Mouse (Mus musculus) spleen, adult 12 weeks (tissue): ENCODE results near the gene Polr2l.

ENCODE experiments used
- DNase-seq: peaks from one replicate; pipeline ENCODE4 v3.0.0; 2022; ENCODE audit warnings: low spot score

Polr2l gene

GRCm38 (mm10) chr7:141484186-141485120, 9.5 kb upstream of the Polr2l start:
- DNase-seq, result no peak

GRCm38 (mm10) chr7:141483114-141483653, 8.3 kb upstream of the Polr2l start:
- no peak for DNase-seq

GRCm38 (mm10) chr7:141482531-141483024, 7.6 kb upstream of the Polr2l start:
- no peak for DNase-seq

DNA sequence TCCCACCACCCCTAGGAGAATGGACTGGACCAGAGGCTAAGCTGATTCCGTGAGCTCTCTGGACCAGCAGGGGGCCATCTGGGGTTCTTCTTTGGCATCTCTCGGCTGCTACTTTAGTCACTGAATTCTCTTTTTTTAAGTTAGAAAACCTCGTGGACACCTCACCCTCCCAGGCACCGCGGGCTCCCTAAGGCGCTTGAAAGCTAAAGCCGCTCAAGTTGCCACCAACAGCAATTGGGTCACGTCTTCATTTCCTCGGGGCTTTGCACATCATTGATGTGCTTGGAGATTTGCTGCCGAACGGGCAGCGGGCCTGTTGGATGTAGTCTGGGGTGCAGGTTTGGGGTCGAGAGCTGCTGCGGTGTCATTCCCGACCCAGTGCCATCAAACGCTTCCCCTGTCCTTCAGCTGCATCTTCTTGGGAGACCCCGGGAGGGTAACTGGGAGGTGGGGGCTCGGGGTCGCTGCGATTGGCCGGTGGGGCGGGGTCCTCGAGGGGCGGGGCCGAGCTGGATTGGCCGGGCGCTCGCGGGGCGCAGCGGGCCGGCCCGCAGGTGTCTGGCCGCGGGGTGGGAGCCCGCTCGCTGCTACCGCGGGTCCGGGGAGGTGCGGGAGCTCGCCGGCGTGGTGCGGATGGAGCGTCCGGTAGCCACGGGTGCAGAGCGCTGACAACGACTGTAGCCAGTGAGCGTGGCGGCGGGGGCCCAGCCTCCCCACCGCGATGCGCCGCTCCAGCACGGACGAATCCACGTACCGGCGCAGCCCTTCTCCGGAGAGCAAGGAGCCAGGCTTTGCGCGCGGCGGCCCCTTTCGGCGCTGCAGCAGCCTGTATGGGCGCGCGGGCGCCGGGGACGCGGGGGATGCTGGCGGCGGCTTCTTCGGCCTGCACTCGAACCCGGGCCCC, 6.8 kb upstream of the Polr2l start:
- no peak for DNase-seq

DNA sequence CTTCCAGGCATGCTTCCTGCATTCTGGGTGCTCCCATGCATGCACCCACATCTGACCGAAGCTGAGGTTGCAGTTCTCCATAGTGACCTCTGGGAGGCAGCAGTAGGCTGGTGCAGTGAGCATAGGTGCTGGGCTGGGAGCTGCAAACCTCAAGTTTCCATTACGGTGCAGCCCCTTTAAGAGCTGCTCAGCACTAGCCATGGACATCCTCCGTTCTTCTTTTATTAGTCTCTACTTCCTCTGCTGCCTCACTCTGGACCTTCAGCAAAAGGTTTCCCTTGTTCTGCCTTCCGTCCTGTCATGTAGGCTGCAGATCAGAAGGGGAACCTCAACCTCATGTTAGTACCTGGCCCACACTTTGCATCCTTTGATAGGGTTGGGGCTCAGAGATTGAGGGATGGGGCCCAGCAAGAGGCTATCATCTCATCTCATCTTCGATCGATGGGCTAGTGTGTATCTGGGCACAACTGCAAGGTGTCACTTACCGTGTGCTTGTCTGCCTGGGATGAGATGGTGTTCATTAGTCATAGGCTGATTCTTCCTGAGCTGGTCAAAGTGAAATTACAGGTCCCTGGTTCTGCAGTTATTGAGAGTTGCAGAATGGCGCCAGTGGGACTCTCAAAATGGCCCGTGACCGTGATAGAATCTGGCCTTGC, 6.0 kb upstream of the Polr2l start:
- DNase-seq, result peak; percentile 67

DNA sequence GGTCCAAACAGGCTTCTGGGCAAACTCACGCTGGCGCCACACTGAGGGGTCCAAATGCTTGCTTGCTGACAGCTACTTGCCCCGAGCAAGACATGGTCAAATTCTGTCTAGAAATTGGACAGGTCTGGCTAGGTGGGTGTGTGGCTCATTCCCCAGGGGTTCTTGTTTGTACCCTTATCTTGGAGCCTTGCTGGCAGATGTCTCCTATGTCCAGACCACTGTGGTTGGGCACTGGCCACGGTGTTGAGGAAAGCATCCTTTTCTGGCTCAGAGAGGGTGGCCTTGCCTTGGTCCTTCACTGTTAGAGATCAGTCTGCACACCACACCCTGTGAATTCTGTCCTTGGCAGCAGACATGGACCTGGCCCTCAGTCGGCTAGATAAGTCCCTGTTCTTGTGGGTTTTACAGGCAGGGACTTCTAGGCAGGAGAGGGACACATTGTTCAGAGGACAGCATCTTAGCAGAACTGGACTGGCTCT, 3.4 kb upstream of the Polr2l start:
- no peak for DNase-seq

- DNase-seq, result no peak
Observed at GRCm38 (mm10) chr7:141477578-141478269, 2.8 kb upstream of the Polr2l start.

DNA sequence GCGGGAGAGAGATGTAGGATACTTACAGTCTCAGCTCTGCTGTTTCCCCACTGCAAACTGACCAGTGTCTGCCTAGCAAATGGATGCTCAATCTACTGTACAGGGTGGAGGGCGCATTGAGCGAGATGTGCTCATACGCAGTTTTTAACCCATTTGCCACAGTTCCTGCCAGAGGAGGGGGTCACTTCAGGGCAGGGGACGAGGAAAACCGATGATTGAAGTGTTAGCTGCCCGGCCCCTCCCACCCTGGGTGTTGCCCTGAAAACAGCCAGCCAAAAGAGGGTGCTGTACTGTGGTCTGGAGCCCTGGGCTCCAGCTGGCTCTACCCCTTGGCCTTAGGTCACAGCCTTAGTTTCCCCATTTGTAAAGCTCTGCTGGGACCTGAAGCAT, 2.0 kb upstream of the Polr2l start:
- no peak for DNase-seq

- DNase-seq, result no peak
Observed at GRCm38 (mm10) chr7:141476226-141476980, 1.5 kb upstream of the Polr2l start.

- no peak for DNase-seq
Observed at GRCm38 (mm10) chr7:141475805-141476158, 850 bp upstream of the Polr2l start.

DNA sequence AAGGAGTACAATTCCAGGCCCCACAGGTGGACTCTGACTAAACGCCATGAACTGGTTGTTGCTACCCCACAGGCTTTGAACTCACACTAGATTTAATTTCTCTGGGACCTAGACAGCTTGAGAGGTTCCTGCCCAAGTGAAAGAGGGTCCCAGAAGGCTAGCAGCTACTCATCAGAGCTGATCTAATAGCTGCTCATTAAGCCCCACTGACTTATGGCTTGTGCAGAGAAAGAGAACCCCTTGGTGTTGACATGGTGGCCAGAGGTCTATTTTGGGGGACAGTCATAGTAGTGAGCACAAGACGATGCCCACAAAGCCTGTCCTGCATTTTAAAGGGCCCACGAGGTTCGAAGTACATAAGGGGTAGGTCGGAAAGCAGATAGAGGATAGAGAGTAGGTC, 772 bp downstream of the Polr2l start:
- no peak for DNase-seq

GRCm38 (mm10) chr7:141472763-141473162, 2.2 kb downstream of the Polr2l start:
- DNase-seq, result no peak

DNA sequence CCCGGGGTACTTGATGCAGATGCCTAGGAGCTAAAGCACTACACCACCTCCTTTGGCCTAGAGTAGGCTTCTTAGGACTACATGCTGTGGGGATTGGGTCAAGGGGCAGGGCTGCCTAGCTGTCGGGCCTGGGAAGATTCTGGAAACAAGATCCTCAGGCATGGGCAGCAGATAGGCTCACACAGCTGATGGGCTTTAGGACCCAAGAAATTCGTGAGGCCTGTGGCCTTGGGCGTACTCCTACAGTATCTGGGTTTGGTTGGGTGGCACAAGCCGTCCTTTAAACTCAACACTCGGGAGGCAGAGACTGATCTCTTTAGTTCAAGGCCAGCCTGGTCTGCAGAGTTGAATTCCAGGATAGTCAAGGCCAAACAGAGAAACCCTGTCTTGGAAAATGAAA, 2.7 kb downstream of the Polr2l start:
- DNase-seq, result no peak

DNA sequence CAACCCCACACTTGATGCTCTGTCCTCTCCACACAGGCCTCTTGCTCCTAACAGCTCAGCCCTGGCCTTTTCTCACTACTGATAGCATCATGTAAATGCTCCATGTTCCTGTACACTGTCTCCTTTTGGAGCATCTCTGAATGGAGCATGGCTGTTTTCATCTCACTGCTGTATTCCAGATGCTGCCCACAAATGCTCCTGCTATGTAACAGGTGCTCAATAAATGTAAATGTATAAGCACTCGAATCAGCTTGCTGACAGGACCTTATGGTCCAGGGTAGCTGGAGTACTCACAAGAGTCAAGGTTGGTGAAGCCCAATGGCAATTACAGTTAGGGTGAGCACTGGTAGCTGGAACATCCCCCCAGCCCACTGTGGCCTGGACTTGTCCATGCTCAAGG, 3.7 kb downstream of the Polr2l start:
- no peak for DNase-seq

GRCm38 (mm10) chr7:141470637-141470944, 4.3 kb downstream of the Polr2l start:
- no peak for DNase-seq

- DNase-seq, result no peak
Observed at GRCm38 (mm10) chr7:141469901-141470636, 4.9 kb downstream of the Polr2l start.

DNA sequence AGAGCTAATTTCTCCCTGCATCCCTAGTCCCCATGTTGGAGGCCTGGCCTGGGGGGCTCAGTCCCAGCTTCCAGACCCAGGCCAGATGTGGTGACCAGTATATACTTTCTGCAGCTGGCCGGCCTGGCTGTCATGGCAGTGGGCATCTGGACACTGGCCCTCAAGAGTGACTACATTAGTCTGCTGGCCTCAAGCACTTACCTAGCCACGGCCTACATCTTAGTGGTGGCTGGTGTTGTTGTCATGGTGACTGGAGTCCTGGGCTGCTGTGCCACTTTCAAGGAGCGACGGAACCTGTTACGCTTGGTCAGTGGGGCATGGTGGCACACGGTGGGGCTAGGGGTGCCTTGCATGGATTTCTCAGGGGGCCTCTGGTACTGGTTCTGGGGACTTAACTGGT, 5.6 kb downstream of the Polr2l start:
- no peak for DNase-seq

DNA sequence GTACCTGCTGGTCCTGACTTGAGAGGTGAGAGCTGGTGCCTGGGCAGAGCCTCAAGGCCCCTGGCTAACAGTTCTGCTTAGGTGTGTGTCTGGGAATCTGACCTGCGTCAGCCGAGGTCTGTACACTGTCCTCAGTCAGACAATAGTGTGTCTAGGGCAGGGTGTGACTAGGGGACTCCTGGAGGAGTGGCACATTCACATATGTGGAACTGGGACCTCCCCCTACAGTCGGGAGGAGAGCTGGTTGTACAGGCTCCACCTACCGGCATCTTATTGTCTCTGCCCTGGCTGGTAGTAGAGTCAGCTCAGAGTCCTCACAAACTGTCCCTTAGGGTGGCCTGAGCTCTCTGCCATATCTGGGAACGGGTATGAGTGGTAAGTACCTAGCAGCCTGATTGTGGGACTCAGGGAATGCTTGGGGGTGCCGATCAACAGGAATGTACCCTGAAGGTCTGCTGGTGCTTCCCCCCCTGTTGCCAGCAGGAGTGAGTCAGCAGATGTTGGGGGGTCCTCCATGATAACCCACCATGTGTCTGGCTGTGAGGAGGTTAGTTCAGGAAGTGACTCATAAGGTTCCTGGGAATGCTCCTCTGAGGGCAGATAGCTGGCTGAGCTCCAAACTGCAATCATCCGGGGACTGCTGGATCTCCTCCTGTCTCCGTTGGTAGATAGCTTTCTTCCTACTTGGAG, 6.3 kb downstream of the Polr2l start:
- no peak for DNase-seq

- no peak for DNase-seq
Observed at GRCm38 (mm10) chr7:141468164-141468521, 6.8 kb downstream of the Polr2l start.
